Mouse (Mus musculus) heart, embryonic 11.5 days (tissue): ENCODE measurements around the gene Ubqln2. TPM values are rescaled to one million over a fixed set of nuclear protein-coding genes. Genes with fewer than 3 reads are reported as not detected.

ENCODE experiments used
- ATAC-seq: fragments of 200-750 bp; cut with Nextera tagmentation; replicated peaks from 2 replicates; pipeline ENCODE4 v1.8.0; 2017; ENCODE audit warnings: moderate library complexity; ENCODE audit not compliant: insufficient number of reproducible peaks, low FRiP score, low TSS enrichment
- H3K27ac ChIP-seq: fragments of 300-500 bp; sonication (generic); 2 replicates; pipeline ENCODE4 v1.5.1; 2014; ENCODE audit warnings: mild to moderate bottlenecking, low read depth, low read length
- H3K27me3 ChIP-seq: fragments of 300-500 bp; sonication (generic); 2 replicates; pipeline ENCODE4 v1.6.1; 2014; ENCODE audit warnings: mild to moderate bottlenecking, low read length, mixed read lengths; ENCODE audit not compliant: control insufficient read depth, insufficient read depth
- H3K36me3 ChIP-seq: fragments of 300-500 bp; sonication (generic); 2 replicates; pipeline ENCODE4 v1.6.1; 2014; ENCODE audit warnings: mild to moderate bottlenecking, low read length, moderate library complexity, mixed read lengths; ENCODE audit not compliant: control insufficient read depth, insufficient read depth
- H3K4me1 ChIP-seq: fragments of 300-500 bp; sonication (generic); 2 replicates; pipeline ENCODE4 v1.6.1; 2014; ENCODE audit warnings: low read length; ENCODE audit not compliant: control insufficient read depth, insufficient read depth
- H3K4me2 ChIP-seq: fragments of 300-500 bp; sonication (generic); 2 replicates; pipeline ENCODE4 v1.6.1; 2014; ENCODE audit warnings: mild to moderate bottlenecking, moderate library complexity
- H3K4me3 ChIP-seq: fragments of 300-500 bp; sonication (generic); 2 replicates; pipeline ENCODE4 v1.5.1; 2014; ENCODE audit warnings: low read depth, low read length
- H3K9ac ChIP-seq: fragments of 300-500 bp; sonication (generic); 2 replicates; pipeline ENCODE4 v1.6.1; 2014; ENCODE audit warnings: mild to moderate bottlenecking, low read depth, low read length, moderate library complexity
- H3K9me3 ChIP-seq: fragments of 300-500 bp; sonication (generic); replicated peaks from 2 replicates; pipeline ENCODE4 v1.6.1; 2016; ENCODE audit warnings: low read length; ENCODE audit not compliant: control insufficient read depth
- WGBS: fragments of 180-500 bp; shearing (Covaris S2); extraction: QIAGEN DNeasy Blood & Tissue Kit; methylation state at CpG from one replicate; pipeline ENCODE4 v1.1.7; 2014; ENCODE audit not compliant: insufficient replicate concordance; 5-methylcytosine and 5-hydroxymethylcytosine counted together
- polyA plus RNA-seq: library from polyadenylated mRNA; unstranded; fragments of >200 nt; fragmentation: Nextera tagmentation; extraction: Ambion mirVana; gene quantifications from 2 replicates; pipeline ENCODE4 v1.2.1, GENCODE M21; 2014

Ubqln2 gene
- polyA plus RNA-seq, result 18.7 and 21.1 TPM in 2 replicates

DNA sequence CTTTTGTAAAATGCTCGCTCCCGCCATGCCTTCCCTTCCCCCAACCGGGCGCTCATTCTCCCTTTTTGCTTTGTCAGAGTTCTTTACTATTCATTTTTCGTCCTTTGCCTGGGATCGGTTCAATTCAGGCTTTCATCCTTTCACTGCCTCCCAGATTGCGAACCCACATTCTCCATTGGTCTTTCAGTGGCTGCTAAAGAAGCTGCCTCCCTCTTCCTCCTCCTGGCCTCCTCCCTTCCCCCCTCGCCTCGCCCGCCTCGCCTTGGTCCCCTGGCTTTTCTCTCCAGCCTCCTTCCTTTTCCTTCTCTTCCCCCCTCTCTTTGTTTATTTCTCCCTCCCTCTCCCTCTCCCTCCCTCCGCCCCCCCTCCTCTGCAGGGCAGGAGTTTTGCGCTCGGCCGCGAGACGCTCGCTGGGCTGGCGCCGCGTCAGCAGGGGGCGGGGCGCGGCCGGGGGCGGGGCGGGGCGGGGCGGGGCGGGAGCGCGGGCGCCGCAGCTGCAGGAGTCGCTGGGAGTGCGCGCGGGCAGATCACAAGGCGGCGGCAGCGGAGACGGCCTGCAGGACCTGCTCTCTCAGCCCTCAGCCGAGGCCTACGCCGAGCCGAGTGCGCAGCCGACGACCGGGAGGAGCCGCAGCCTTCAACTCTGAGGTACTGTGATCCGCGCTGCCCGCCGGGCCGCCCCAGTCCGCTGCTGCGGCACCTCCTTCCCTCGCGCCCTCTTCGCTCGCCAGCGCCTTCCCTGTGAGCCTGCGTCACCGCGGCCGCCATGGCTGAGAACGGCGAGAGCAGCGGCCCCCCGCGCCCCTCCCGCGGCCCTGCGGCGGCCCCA, at the start of gene Ubqln2:
Gene Ubqln2, plus strand, starts transcription at position 540 of the 829 bp plus-strand sequence.
- Histone ChIP-seq H3K9ac (peak within 1 kb of the TSS; percentile 85), H3K4me2 (peak within 1 kb of the TSS; percentile 78), H3K36me3 (no peaks in the 10 kb centered on the region), H3K27ac (peak within 1 kb of the TSS; percentile 91), H3K27me3 (no peaks in the 10 kb centered on the region), H3K4me1 (no peaks in the 10 kb centered on the region; the same call in 1 of the 2 replicates), H3K4me3 (peak within 1 kb of the TSS; percentile 67), H3K9me3 (no peaks in the 10 kb centered on the region)
- 18% methylated on average over 42 of the region's 76 CpGs for WGBS
- peak; percentile 97 for ATAC-seq

DNA sequence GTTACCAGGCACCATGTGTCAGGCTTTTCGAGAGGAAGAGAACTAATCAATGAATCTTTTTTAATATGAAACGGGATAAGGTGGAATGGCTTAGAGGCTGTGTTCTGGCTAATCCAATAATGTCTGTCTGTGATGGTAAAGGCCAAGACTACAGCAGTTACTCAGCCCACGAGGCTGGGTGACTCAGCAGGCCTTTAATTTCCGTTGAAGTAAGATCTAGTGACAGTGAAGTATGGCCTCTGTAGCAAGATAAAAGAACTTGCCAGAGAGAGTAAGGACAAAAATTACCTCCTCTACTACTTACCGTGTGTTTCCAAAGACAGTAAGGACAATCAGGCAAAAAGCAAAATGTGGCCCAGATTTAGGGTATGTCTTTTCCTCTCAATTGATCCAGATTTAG, 46.1 kb upstream of the Ubqln2 start:
- no peak overlapping the region for H3K4me3 ChIP-seq
- 55% methylated on average over 5 of the region's 5 CpGs for WGBS
- H3K36me3 ChIP-seq, result no peaks in the 10 kb centered on the region
- no peaks in the 10 kb centered on the region for H3K4me1 ChIP-seq
- no peak overlapping the region for H3K9ac ChIP-seq
- H3K4me2 ChIP-seq, result no peak overlapping the region
- ATAC-seq, result no peak
- no peaks in the 10 kb centered on the region for H3K27me3 ChIP-seq
- no peak overlapping the region for H3K27ac ChIP-seq
- no peaks in the 10 kb centered on the region for H3K9me3 ChIP-seq

DNA sequence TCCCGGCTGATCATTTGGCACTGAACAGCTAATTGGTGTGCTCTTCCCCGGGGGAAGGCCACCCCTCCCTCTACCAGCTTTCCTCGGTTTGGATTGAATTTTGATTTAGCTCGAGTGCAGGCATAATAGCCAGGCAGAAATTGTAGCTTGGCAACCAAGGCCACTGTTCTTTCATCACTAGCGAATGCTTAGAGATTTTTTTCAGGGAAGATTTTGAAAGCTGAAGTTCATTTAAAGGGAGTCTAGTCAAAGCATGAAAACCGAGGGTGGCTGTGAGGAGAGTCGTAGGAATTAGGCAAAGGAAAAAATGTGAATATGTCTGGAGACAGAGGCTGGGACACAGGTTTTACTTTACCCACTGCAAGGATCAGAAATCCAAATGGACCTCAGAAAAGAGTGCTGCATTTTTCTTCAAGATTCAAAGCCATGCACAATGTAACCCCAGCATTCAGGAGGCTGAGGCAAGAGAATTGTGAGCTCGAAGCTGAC, 21.2 kb upstream of the Ubqln2 start:
- Histone ChIP-seq H3K4me3 (no peak overlapping the region), H3K4me1 (no peaks in the 10 kb centered on the region), H3K9me3 (no peaks in the 10 kb centered on the region), H3K27ac (no peak overlapping the region), H3K27me3 (no peaks in the 10 kb centered on the region), H3K9ac (no peak overlapping the region), H3K36me3 (no peaks in the 10 kb centered on the region), H3K4me2 (no peak overlapping the region)
- no peak for ATAC-seq
- 63% methylated on average over 8 of the region's 8 CpGs for WGBS

DNA sequence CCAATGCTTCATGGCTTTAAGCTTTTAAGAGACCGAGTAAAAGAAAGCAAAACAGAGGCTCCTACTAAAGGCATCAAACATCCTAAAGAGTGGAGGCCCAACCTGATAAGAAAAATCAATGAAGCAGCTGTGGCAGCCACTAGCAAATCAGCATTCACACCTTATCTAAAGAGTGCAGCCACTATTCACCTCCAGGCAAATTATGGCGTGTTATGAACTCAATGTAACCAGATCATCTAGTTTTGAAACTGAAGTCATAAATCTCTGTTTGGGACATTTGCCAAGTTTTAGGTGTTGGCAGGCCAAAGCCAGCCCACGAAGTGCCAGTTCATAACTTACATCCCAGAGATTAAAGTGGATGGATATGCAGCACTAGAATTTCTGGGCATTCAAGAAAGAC, 5.7 kb upstream of the Ubqln2 start:
- H3K4me3 ChIP-seq, result no peak overlapping the region
- WGBS, result 45% methylated on average over 3 of the region's 3 CpGs
- H3K9me3 ChIP-seq, result no peaks in the 10 kb centered on the region
- H3K27me3 ChIP-seq, result no peaks in the 10 kb centered on the region
- H3K9ac ChIP-seq, result no peak overlapping the region
- no peaks in the 10 kb centered on the region for H3K36me3 ChIP-seq
- no peaks in the 10 kb centered on the region for H3K4me1 ChIP-seq
- H3K27ac ChIP-seq, result no peak overlapping the region
- ATAC-seq, result no peak
- no peak overlapping the region for H3K4me2 ChIP-seq

DNA sequence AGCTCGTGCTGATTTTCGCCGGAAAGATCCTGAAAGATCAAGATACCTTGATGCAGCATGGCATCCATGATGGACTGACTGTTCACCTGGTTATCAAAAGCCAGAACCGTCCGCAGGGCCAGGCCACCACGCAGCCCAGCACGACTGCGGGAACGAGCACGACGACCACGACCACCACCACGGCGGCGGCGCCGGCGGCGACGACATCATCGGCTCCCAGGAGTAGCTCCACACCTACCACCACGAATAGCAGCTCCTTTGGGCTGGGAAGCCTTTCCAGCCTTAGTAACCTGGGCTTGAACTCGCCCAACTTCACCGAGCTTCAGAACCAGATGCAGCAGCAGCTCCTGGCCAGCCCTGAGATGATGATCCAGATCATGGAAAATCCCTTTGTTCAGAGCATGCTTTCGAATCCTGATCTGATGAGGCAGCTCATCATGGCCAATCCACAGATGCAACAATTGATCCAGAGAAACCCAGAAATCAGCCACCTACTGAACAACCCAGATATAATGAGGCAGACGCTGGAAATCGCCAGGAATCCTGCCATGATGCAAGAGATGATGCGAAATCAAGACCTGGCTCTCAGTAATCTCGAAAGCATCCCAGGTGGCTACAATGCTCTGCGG, 752 bp downstream of the Ubqln2 start:
- H3K9me3 ChIP-seq, result no peaks in the 10 kb centered on the region
- peak overlapping the region; percentile 67 for H3K4me3 ChIP-seq
- H3K4me2 ChIP-seq, result peak overlapping the region; percentile 78
- H3K27me3 ChIP-seq, result no peaks in the 10 kb centered on the region
- 28% methylated on average over 30 of the region's 30 CpGs for WGBS
- no peaks in the 10 kb centered on the region; the same call in 1 of the 2 replicates for H3K4me1 ChIP-seq
- no peaks in the 10 kb centered on the region for H3K36me3 ChIP-seq
- peak overlapping the region; percentile 85 for H3K9ac ChIP-seq
- peak overlapping the region; percentile 91 for H3K27ac ChIP-seq
- 0 out of 2 replicates have a peak, but pooled peaks have one; percentile 0 for ATAC-seq

DNA sequence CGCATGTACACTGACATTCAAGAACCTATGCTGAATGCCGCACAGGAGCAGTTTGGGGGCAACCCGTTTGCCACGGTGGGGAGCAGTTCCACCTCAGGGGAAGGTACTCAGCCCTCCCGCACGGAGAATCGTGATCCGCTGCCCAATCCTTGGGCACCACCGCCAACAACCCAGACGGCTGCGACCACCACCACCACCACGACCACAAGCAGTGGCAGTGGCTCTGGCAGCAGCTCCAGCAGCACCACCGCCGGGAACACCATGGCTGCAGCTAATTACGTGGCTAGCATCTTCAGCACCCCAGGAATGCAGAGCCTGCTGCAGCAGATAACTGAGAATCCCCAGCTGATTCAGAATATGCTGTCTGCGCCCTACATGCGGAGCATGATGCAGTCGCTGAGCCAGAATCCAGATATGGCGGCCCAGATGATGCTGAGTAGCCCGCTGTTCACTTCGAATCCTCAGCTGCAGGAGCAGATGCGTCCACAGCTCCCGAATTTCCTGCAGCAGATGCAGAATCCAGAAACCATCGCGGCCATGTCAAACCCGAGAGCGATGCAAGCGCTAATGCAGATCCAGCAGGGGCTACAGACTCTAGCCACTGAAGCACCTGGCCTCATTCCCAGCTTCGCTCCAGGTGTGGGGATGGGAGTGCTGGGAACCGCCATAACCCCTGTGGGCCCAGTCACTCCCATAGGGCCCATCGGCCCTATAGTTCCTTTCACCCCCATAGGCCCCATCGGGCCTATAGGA, 1.4 kb downstream of the Ubqln2 start:
- H3K9me3 ChIP-seq, result no peaks in the 10 kb centered on the region
- ATAC-seq, result no peak
- peak overlapping the region; percentile 85 for H3K9ac ChIP-seq
- peak overlapping the region; percentile 67 for H3K4me3 ChIP-seq
- WGBS, result 27% methylated on average over 32 of the region's 32 CpGs
- H3K27me3 ChIP-seq, result no peaks in the 10 kb centered on the region
- H3K4me1 ChIP-seq, result no peaks in the 10 kb centered on the region; the same call in 1 of the 2 replicates
- H3K36me3 ChIP-seq, result no peaks in the 10 kb centered on the region
- no peak overlapping the region for H3K27ac ChIP-seq
- peak overlapping the region; percentile 78 for H3K4me2 ChIP-seq

DNA sequence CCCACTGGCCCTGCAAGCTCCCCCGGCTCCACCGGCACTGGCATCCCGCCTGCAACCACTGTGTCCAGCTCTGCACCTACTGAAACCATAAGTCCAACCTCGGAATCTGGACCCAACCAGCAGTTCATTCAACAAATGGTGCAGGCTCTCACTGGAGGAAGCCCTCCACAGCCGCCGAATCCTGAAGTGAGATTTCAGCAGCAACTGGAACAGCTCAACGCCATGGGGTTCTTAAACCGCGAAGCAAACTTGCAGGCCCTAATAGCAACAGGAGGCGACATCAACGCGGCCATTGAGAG, 2.0 kb downstream of the Ubqln2 start:
- 19% methylated on average over 12 of the region's 12 CpGs for WGBS
- no peak overlapping the region for H3K27ac ChIP-seq
- no peaks in the 10 kb centered on the region for H3K9me3 ChIP-seq
- peak overlapping the region; percentile 67 for H3K4me3 ChIP-seq
- peak overlapping the region; percentile 85 for H3K9ac ChIP-seq
- H3K27me3 ChIP-seq, result no peaks in the 10 kb centered on the region
- H3K4me2 ChIP-seq, result peak overlapping the region; percentile 78
- H3K4me1 ChIP-seq, result no peaks in the 10 kb centered on the region; the same call in 1 of the 2 replicates
- no peak for ATAC-seq
- H3K36me3 ChIP-seq, result no peaks in the 10 kb centered on the region

DNA sequence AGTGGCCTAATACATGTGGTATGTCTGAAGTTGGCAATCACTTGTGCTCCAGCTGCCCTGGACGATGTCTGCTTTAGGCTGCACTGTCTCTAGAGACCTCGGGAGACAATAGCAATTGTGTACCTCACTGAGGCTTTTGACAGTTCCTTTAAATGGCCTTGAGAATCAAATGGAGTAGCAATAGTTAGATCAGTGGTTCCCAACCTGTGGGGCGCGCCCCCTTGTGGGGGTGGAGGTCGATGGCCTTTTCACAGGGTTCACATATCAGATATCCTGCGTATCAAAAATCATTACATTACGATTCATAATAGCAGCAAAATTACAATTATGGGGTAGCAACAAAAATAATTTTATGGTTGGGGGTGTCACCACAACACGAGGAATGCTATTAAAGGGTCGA, 7.9 kb downstream of the Ubqln2 start:
- no peak overlapping the region for H3K4me3 ChIP-seq
- H3K4me1 ChIP-seq, result no peaks in the 10 kb centered on the region
- H3K36me3 ChIP-seq, result no peaks in the 10 kb centered on the region
- no peaks in the 10 kb centered on the region for H3K9me3 ChIP-seq
- no peak overlapping the region for H3K9ac ChIP-seq
- H3K4me2 ChIP-seq, result no peak overlapping the region
- no peaks in the 10 kb centered on the region for H3K27me3 ChIP-seq
- no peak overlapping the region for H3K27ac ChIP-seq
- 40% methylated on average over 9 of the region's 9 CpGs for WGBS
- no peak for ATAC-seq
